Mouse (Mus musculus) right cerebral cortex, adult 18-20 months (tissue): ENCODE data around the gene C730034F03Rik.
"Not testable (repeated sequence)": the region's sequence is repeated elsewhere in the genome, so short reads cannot be mapped to it uniquely, and the experiment has no call there.

ENCODE experiments used
- DNase-seq: peaks from one replicate; pipeline ENCODE4 v3.0.0; 2022; ENCODE audit warnings: mixed read lengths

Gene C730034F03Rik

DNA sequence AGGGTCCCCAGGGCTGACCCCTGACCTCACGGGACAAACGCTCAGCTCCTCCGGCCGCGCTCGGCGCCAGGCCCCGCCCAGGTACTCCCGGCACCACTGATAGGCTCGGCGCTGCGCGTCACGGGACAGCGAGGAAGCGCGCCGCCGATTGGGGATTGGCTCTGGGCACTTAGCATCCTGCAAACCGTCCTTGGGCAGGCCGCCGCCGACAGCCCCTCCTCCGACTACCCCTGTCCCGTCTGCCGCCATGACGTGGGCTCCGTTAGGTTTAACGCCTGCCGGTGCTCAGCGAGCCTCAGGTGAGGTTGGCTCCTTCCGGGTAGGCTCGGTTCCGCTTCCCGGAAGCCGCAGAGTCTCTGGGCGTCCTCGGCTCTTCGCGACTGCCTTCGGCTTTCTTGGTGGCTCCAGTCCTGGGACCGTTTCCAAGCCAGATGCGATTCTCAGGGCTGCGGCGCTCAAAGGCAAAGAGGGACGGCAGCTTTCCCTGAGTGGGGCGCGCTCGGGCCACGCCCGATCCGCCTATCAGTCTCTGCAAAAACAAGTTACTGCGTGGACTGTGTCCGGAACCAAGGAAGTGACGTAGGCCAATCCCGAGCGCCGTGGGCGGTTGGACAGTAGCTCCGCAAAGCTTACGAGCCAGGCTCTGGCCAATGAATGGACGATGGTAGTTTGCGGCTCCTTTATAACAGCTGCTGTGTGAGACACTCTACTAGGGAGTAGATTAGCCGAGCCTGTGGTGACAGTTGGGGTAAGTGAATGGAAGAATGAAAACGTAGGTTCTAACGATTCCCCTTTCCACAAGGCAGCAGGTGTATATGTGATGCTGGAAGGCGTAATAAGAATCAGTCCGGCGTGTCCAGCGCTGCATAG, at the start of gene C730034F03Rik, which contains the start of the genes Gm44502 and Chkb:
Gene C730034F03Rik, plus strand, starts transcription at position 238 of the 870 bp plus-strand sequence.
Gene Gm44502, minus strand, starts transcription at position 345 of the 870 bp plus-strand sequence.
Gene Chkb, minus strand, starts transcription at position 557 of the 870 bp plus-strand sequence.
- DNase-seq: peak; percentile 96

- DNase-seq: no peak
Measured at GRCm38 (mm10) chr15:89384617-89385016, 44.8 kb upstream of the C730034F03Rik start, which contains the start of gene Klhdc7b. Klhdc7b (plus strand) TSS chr15:89384917.

- no peak for DNase-seq
Measured at GRCm38 (mm10) chr15:89387127-89387526, 42.3 kb upstream of the C730034F03Rik start.

DNA sequence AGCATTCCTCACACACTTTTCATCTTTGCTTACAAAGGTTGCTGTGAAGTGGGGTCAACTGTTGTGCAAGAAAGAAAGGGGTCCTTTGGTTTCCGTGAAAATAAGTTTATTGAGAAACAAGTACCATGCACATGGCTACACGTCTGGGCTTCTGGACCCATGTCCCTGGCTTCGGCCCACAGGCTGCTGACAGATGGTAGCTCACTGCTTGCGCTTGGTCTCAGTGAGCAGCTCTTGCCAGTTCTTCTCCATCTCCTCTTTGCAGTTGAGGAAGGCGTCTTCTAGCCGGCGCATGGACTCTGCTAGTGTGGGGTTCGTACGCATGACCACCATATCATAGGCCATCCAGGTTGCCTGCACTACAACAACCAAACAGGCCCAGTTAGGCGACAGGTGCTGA, 39.3 kb upstream of the C730034F03Rik start:
- no peak for DNase-seq

GRCm38 (mm10) chr15:89396883-89397282, 32.5 kb upstream of the C730034F03Rik start:
- no peak for DNase-seq

GRCm38 (mm10) chr15:89398146-89398545, 31.2 kb upstream of the C730034F03Rik start:
- no peak for DNase-seq

DNA sequence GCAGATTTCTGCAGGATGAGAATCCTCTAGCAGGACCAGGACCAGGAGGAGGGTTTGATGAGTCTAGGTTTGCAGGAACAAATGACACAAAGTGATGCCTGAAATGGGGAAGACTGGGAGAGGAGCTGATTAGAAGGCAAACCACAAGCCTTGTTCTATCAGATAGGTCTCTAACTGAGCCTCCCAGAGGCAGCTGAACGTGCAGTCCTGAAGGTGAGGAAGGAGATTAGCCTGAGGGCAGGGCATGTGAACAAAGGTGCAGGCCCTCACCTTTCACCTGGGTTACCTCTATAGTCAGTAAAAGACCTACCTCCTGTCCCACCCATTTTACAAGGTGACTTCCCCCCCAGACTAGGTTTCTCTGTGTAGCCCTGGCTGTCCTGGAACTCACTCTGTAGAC, 29.7 kb upstream of the C730034F03Rik start:
- no peak for DNase-seq

DNA sequence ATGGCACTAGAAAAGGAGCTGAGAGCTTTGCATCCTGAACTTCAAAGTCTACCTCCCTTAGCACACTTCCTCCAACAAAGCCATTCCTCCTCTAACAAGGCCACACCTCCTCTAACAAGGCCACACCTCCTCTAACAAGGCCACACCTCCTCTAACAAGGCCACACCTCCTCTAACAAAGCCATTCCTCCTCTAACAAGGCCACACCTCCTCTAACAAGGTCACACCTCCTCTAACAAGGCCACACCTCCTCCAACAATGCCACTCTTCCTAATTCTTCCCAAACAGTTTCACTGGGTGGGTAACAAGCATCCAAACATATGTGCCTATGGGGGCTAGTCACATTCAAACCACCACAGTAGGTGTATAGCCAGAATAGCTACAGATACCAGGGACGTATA, 26.9 kb upstream of the C730034F03Rik start:
- no peak for DNase-seq

- DNase-seq: no peak
Measured at GRCm38 (mm10) chr15:89404831-89405623, 24.4 kb upstream of the C730034F03Rik start.

DNA sequence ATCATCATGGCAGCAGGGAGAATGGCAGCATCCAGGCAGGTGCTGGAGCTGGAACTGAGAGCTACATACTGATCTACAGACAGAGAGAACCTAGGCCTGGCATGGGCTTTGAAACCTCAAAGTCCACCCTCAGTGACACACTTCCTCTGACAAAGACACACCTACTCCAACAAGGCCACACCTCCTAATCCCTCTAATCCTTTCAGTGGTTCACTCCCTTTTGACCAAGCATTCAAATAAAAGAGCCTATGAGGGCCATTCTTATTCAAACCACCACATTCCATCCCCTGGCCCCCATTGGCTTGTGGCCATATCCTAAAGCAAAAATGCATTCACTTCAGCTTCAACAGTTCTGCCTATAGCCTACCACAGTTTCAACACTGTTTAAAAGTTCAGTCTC, 22.7 kb upstream of the C730034F03Rik start:
- no peak for DNase-seq

- DNase-seq: no peak
Measured at GRCm38 (mm10) chr15:89410118-89410517, 19.3 kb upstream of the C730034F03Rik start, which contains the start of gene Syce3. Syce3 (minus strand) TSS chr15:89410503.

- DNase-seq: no peak
Measured at GRCm38 (mm10) chr15:89415282-89415681, 14.1 kb upstream of the C730034F03Rik start.

DNA sequence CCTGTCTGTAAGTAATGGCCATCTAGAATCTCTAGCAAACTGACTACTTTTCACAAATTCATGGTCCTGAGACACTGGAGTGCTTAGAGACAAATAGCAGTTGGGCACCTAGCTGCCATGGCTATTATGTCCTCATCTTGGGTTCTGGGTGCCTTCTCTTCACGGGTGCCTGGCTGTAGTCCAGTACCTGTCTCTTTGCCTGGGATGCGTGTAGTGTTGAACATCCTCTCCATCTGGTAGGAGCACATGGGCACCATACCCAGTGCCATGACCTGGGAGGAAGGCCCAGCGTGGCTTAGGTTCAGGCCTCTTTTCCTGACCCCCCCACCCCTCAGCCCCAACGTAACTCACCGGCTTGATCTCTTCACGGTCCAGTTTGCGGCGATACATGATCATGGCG, 7.5 kb upstream of the C730034F03Rik start:
- DNase-seq: no peak

GRCm38 (mm10) chr15:89424621-89425020, 4.8 kb upstream of the C730034F03Rik start:
- DNase-seq: no peak

DNA sequence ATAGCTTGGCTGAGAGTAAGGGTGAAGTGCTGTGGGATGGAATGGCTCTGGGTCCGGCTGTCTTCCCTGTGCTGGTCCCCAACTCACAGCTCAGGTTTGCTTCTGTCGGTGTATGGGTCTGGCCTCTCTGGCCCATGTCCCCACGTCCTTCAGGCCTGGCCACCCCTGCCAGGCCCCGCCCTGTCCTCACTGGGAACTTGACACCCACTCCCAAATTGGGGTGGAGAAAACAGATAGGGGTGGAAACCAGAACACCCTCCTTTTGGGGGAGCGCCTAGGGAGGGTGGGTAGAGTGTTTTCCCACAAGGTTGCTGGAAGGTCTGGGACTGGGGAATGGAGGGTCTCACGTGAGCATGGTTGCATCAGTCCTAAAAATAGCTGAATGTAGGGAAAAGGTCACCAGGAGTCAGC, 3.7 kb upstream of the C730034F03Rik start, which contains the start of gene Cpt1b:
Gene Cpt1b, minus strand, starts transcription at position 153 of the 411 bp plus-strand sequence.
- DNase-seq: no peak

- DNase-seq: no peak
Measured at GRCm38 (mm10) chr15:89426716-89427115, 2.7 kb upstream of the C730034F03Rik start.

DNA sequence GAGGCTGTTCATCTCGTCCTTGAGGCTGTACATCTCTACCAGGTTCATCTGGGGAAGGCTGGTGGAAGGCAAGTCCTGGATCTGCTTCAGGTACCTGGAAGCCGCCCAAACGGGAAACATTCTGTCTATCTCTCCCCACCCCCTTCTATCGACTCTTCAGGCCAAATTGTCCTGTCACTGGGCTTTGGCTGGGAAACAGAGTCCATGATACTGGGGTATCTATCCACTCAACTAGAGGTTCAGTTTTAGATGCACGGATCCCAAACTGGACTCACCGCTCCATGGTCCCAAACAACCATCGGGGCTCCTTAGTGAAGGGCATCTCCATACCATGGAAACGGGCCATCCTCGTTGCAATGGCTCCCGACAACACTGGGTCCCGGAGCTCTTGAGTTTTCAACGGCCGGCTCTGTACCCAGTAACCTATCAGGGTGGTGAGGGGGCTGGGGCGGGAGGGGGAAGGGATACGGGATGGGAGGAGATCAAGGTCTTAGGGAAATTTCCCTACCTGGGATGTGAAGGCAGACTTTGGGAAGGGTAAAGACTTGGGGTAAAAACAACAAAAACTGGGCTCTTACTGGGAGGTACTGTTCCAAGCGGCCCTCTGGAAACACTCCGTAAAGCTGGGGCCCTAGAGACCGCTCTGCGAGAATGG, 1.1 kb upstream of the C730034F03Rik start:
- DNase-seq: no peak

- no peak for DNase-seq
Measured at GRCm38 (mm10) chr15:89428821-89429351, 503 bp upstream of the C730034F03Rik start.

- no peak for DNase-seq
Measured at GRCm38 (mm10) chr15:89430341-89430740, 952 bp downstream of the C730034F03Rik start.

GRCm38 (mm10) chr15:89430771-89431170, 1.4 kb downstream of the C730034F03Rik start:
- not testable (repeated sequence) for DNase-seq

GRCm38 (mm10) chr15:89431271-89431670, 1.9 kb downstream of the C730034F03Rik start:
- DNase-seq: no peak

- no peak for DNase-seq
Measured at GRCm38 (mm10) chr15:89431806-89432205, 2.4 kb downstream of the C730034F03Rik start.
